Mouse (Mus musculus): ENCODE results near the gene Agap2.

Gene Agap2

DNA sequence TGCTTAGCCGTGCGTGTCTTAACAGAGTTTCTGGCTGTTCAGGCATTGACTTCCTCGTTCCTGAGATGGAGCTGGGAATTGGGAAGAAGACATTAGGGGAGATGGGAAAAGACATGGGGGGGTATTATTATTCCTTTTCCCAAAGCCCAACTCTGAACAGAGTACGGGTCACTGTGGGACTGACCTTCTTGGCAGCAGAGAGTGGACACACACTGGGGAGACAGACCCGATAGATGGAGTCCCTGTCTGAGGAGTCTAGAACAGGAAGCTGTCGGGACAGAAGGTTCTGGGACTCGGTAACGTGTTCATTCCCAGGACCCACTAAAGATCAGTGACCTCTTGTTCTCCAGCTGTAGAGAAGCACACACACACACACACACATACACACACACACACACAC, 567 bp downstream of the Agap2 start:
- no peak for ATAC-seq (ENCODE audit: insufficient number of reproducible peaks, low FRiP score, low TSS enrichment)

DNA sequence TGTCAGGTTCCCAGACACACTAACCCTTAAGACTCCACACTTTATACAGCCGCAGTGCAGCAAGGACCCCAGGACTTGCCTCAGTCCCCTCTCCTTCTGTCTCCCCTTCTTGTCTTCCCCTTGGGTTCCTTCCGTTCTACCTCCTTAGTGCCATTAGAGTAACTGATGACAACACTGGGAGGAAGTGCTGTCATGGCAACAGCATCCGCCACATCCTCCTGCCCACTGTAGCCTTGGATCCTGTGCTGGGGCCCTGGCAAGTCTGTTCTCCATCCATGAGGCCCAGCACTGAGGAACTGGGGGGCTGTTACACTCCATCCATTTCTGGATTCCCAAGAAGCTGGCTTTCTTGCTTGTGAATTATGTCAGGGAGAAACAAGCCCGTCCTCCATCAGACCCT, 998 bp downstream of the Agap2 start:
- no peak for ATAC-seq (ENCODE audit: insufficient number of reproducible peaks, low FRiP score, low TSS enrichment)

DNA sequence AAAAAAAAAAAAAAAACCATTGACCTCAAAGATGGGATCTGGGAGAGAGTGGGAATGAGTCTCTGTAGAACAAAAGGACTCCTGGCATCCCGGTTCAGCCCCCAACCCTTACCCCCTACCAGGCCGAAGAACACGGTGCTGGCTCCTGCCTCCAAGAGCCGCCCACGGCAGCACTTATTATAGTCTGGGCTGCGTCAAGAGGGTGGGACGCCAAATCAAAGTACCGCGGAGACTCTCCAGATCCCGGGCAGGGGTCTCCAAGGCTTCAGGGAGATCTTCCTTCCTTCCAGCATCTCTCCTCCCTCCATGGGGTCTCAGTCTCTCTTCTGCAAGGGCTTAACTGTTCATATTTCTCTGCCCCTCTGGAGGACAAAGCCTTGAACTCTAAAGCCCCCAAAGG, 2.4 kb downstream of the Agap2 start:
- no peak for ATAC-seq (ENCODE audit: insufficient number of reproducible peaks, low FRiP score, low TSS enrichment)

DNA sequence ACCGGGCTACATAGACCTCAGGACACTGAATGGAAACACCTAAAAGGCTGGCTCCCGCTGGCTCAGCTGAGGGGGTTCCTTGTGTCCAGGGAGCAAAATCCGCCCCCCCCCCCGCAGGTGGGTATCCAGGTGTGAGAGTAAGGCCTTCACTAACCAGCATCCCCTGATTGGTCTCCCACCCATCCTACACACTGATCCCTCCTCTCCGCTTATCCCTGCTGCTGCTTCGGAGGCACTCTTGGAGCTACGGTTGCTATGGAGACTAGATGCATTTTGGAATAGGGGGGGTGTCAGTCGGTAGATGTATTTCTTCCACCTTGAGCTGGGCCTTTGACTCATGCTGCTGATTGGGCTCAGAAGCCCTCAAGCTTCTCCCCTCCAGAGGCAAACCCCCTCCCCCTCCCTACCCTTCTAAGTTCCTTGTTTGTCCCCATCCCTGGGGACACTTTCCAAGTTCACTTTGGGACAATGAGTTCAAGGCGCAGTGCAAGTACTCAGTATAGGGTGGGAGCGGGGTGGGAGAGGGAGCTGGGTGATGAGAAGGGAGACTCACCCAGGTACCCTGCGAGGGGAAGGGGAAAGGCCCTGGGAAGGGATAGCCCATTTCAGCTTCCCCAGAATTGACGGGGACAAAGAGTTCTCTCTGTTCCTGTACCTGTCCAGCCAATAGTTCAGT, 3.1 kb downstream of the Agap2 start:
- ATAC-seq (ENCODE audit: insufficient number of reproducible peaks, low FRiP score, low TSS enrichment) = no peak

DNA sequence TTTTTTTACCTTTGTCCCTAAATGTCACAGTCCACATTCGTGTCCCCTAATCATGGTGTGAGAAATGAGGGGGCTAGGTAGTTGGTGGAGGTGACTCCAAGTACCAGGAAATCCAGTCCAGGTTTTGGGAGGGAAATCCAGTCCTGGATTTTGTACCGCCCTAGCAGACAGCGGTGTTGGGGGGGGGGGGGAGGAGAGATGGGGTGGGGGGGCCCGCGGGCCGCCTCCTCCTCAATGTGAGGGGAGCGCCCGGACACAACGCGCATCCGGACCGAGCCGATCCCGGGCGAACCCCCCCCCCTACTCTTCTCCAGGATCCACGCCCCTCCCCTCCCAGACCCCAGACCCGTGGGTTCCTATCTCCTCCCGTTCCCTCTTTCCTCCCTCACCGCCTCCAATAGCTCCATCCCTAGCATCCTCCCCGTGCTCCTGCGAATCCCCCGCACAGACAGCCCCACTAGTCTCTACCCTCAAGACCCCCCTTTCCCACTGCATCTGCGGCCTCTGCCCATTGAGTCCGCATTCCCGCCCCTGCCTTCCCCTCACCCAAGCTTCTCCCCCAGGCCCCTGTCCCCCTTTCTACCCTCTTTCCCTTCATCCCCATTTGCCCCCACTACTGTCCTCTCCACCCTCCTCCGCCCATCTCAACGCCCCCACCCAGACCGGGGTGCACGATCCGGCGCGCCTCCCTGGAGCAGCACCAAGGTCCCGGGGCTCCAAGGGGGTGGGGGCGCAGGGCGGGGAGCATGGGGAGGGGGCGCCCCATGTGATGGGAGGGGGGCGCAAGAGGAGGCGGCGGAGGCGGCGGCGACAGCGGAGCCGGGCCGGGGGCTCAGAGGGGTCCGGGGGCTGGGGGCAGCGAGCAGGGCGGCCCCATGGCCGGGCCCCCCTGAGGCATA, 3.8 kb downstream of the Agap2 start:
- no peak for ATAC-seq (ENCODE audit: insufficient number of reproducible peaks, low FRiP score, low TSS enrichment)

DNA sequence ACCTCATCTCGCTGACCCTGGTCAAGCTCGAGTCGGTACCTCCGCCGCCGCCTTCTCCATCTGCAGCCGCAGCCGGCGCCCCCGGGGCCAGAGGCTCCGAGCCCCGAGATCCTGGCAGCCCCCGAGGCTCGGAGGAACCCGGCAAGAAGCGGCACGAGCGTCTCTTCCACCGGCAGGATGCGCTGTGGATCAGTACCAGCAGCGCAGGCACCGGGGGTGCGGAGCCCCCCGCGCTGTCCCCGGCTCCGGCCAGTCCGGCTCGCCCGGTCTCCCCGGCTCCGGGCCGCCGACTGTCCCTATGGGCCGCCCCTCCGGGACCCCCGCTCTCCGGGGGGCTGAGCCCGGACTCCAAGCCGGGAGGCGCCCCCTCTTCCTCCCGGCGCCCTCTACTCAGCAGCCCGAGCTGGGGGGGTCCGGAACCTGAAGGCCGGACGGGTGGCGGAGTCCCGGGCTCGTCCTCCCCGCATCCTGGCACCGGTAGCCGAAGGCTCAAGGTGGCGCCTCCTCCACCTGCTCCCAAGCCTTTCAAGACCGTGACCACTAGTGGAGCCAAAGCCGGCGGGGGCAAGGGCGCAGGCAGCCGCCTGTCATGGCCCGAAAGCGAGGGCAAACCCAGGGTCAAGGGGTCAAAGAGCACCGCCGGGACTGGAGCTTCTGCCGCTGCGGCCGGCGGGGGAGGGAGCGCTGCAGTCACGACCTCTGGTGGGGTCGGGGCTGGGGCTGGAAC, 4.7 kb downstream of the Agap2 start:
- no peak for ATAC-seq (ENCODE audit: insufficient number of reproducible peaks, low FRiP score, low TSS enrichment)

DNA sequence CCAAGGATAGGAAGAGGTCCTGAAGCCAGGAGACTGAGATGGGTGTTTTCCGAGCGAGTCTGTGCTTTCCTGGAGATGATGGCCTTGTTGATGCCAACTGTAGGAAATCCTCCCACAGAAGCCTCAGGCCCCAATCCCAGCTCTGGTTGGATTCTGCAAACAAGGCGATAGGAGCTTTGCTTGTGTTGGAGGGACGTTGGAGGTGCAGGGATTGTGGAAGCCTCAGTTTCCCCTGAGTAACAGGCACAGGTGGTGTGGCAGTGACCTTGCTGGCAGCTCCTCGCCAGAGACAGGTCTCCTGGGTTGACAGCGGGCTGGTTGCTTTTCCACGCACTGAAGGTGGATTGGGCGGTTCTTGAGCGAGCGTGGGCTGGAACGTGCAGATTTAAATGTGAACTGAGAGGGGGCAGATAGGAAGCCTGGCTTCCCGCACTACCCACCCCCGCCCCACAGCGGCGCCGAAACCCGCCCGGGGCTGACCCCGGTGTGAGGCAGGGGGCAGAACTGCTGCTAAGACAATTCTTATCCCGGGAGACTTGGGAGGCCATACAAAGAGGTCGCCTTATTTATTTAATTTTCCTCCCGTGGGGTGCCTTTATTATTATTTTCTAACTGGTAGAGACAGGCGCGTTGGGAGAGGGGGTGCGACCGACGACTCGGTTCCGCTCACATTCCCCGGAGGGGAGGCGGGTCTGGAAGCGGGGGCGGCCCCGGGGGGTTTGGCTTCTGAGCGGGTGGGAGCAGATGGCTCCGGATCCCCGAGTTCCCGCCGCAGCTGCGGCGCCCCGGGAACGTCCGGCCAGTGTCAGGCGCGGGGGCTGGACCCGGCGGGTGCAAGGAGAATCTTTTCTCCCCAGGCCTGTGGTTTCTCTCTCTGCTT, 6.1 kb downstream of the Agap2 start:
- 0 out of 2 replicates have a peak, but pooled peaks have one; percentile 7 for ATAC-seq (ENCODE audit: insufficient number of reproducible peaks, low FRiP score, low TSS enrichment)

DNA sequence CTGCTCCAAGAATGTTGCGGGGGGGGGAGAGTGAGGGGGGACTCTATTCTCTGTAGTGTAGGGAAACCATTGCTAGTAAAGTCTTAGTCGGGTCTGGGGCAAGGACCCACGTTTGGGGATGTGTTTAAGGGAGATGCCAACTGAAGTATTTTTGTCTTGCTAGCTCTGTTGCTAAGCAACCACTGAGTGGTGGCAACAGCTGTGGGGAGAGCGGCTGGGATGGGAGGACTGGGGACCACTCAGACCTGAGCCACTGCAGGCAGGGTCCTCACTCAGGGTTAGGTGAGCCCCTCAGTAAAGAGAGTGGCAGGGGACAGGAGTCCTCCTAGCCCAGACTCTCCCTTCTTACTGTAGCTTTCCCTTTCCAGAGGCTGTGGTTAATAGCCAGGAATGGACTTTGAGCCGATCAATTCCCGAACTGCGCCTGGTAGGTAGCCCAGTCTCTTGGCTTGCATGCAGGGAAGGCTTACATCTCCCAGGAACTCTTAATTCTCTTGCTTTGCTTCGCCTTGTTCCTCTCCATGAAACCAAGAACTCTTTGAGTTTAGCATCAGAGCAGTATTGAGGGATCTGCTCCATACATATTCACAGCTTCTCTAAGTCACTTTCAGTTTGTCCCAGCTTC, 7.0 kb downstream of the Agap2 start:
- ATAC-seq (ENCODE audit: insufficient number of reproducible peaks, low FRiP score, low TSS enrichment) = no peak

DNA sequence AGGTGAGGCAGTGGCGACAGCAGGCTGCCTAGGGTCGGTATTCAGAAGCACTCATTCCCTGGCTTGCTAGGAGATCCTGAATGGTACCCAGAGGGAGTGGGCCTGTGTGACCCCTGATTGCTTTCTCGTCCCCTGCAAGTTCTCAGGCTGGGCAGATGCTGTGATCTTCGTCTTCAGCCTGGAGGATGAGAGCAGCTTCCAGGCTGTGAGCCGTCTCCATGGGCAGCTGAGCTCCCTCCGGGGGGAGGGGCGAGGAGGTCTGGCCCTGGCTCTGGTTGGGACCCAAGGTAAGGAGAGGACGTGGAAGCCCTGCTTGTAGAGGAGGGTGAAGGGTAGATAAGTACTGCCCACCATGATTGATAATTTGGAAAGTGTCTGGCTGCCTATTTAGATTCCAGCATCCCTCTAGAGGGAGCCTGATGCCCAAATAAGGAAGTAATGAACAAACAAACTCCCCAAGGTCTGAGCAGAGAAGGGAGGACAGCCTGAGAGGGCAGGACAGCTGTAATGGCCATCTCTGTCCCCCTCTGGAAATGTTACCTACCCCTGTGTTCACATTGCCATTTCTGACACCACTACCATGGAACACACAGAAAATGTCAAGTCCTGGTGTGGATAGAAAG, 8.3 kb downstream of the Agap2 start:
- no peak for ATAC-seq (ENCODE audit: insufficient number of reproducible peaks, low FRiP score, low TSS enrichment)

DNA sequence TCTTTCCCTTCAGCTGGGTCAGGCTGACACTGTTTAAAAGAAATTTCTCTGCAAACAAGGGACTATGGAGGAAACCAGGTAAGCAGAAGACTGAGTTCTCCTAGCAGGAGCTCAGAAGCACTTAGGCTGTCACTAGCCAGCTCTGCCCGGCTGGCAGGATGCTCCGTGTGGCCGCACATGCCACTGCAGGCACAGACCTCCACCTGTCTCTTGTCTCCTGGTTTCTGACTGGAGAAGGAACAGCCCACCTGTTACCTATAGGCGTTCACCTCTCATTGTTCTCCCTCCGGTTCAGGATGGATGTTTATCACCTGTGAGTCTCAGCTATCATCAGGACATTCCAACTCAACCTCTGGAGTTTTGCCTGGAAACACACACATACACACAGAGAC, 8.8 kb downstream of the Agap2 start:
- no peak for ATAC-seq (ENCODE audit: insufficient number of reproducible peaks, low FRiP score, low TSS enrichment)

DNA sequence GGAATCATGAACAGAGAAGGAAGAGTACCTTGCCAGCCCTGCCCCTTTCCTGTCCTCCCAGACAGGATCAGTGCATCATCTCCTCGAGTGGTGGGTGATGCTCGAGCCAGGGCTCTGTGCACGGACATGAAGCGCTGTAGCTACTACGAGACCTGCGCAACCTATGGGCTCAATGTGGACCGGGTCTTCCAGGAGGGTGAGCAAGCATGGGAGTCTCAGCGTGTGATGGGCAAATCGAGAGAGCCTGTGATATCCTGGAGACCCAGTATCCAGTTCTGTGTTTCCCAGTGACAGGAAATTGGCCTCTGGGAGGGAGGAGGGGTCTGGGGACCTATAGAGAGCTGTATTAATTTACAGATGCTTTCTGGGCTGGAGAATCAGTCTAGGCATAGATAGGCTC, 10.0 kb downstream of the Agap2 start:
- ATAC-seq (ENCODE audit: insufficient number of reproducible peaks, low FRiP score, low TSS enrichment) = no peak

DNA sequence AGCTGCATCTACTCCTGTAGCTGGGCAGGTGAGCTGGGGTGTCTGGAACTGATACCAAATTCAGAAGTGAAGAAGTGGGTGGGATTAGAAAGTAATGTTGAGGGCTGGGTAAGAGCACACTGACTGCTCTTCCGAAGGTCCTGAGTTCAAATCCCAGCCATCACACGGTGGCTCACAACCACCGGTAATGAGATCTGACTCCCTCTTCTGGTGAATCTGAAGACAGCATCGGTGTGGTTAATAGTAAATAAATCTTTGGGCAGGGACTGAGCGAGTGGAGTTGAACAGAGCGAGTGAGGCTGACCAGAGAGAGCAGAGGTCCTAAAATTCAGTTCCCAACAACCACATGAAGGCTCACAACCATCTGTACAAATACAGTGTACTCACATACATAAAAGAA, 10.5 kb downstream of the Agap2 start:
- no peak for ATAC-seq (ENCODE audit: insufficient number of reproducible peaks, low FRiP score, low TSS enrichment)

DNA sequence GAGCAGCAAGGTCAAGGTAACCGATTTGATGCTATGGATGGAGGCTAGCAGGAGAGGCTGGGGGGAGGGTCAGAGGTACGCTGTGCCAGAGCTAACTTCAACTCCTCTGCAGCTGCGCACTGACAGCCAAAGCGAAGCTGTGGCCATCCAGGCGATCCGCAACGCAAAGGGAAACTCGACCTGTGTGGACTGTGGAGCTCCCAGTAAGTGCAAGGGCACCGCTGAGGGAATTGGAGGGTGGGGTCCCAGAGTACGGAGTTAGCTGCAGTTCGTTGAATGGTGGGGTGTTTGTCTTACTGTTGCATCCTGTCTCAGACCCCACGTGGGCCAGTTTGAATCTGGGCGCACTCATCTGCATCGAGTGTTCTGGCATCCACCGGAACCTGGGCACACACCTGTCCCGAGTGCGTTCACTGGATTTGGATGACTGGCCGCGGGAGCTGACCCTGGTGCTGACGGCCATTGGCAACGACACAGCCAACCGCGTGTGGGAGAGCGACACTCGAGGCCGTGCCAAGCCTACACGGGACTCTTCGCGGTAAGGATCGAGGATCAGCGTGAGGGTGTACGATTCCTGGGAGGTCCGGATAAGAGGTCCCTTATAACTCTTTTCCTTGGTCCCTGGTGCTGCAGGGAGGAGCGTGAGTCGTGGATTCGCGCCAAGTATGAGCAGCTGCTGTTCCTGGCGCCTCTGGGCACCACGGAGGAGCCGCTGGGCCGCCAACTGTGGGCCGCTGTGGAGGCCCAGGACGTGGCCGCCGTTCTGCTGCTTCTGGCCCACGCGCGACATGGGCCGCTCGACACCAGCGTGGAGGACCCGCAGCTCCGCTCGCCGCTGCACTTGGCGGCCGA, 15.7 kb downstream of the Agap2 start:
- no peak for ATAC-seq (ENCODE audit: insufficient number of reproducible peaks, low FRiP score, low TSS enrichment)

DNA sequence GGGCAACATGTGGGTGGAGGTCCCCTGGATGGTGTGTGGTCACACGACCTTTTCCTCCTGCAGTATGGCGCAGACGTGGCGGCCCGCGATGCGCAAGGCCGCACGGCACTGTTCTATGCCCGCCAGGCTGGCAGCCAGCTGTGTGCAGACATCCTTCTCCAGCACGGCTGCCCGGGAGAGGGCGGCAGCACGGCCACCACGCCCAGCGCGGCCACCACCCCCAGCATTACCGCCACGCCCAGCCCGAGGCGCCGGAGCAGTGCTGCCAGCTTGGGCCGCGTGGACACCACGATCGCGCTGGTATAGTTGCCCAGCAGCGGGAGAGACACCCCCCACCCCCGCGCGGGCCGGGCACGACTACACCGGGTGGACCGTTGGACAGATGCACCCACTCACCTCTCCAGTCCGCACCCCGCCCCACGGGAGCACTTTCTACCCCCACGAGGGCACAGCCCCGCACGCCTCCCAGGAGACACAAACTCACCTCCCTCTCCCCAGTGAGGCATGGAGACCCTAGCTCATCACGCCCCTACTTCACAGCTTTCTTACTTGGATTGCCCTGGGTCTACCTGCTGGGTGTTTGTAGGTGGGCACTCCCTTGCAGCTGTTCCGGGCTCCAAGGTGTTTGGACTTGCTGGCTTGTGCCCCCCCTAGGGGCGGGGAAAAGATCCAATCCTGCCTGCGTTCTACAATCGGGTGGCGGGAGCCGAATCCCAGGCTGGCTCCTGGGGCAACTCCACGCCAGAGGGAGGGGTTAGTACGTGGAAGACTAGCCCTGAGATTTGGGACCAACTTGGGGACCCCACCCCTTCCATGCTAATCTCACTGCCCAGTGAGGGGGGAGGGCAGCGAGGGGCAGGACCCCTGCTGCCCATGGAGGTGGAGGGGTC, 16.7 kb downstream of the Agap2 start:
- ATAC-seq (ENCODE audit: insufficient number of reproducible peaks, low FRiP score, low TSS enrichment) = no peak

DNA sequence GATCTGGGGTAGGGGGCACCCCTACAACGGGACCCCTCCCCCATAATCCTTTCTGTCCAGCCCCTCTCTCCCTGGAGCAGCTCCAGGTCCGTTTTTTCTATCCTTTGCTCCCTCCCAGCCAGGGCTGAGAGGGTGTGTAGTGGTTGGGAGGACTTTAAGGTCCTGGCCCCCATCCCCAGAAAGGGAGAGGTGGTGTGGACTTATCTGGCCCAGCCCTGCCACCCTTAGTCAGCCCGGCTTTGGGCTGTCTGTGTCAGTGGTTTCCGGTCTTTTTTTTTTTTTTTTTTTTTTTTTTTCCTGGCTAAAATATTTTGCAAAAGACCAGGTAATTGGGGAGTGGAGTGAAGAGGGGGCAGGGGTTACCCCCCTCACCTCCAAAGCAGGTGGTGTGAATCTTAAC, 17.7 kb downstream of the Agap2 start:
- no peak for ATAC-seq (ENCODE audit: insufficient number of reproducible peaks, low FRiP score, low TSS enrichment)

DNA sequence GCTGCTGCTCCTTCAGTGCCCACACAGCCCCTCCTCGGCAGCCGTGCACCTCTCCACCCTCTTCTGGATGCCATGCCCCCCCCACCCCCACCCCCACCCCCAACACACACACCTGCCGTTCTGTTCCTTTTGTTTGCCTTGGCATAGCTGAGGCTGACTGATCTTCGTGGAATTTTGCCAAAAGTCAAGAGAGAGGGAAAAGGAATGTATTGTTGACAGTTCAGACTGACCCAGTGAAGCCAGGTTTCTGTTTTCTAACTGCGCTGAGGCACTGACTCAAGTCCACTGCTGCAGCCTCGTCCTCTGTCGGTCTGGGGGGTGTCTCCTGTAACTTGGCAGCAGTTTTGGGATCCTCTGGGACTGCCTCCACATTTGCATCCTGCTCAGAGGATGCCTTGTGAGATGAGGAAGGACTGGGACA, 19.3 kb downstream of the Agap2 start:
- ATAC-seq (ENCODE audit: insufficient number of reproducible peaks, low FRiP score, low TSS enrichment) = no peak

DNA sequence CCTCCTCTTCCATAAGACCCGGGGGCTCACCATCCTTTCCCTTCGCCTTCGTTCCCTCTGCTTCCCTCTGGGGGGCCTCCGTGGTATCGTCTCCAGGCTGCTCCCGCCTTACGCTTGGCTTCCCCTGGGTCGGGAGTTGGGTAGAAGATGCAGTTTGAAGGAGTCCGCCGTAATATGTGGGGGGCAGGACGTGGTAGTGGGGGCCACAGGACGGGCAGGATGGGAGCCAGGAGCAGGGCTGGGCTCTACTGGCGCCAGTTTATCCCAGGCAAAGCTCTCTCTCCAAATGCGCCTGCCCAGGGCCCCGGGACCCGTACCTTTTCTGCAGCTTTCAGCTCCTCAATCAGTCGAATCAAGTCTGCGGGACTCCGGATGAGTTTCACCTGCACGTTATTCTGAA, 23.4 kb downstream of the Agap2 start:
- no peak for ATAC-seq (ENCODE audit: insufficient number of reproducible peaks, low FRiP score, low TSS enrichment)

DNA sequence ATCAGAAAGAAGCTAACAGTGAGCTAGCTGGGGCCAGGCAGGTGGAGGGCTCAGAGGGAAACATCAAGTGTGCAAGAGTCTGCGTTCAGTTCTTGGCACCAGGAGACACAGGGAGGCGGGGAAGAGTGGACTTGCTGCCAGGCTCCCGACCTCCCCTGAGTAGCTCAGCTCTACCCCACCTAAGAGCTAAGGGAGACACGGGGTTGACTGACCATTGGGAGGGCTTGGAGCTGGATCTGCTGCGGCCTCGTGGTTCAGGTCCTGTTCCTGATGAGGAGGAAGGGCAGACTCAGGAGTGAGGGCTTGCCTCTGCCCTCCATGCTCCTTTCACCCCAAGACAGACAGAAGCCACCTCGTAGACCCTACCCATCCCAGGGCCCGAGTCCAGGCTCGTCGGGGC, 24.1 kb downstream of the Agap2 start:
- no peak for ATAC-seq (ENCODE audit: insufficient number of reproducible peaks, low FRiP score, low TSS enrichment)
